Mouse (Mus musculus) bone marrow, adult 2 months (tissue): ENCODE measurements around the gene Snx9.

Experiments used
- CTCF ChIP-seq: fragments of 200-500 bp; IDR thresholded peaks from 2 replicates; pipeline ENCODE4 v1.5.1; 2011; ENCODE audit warnings: low read length, control low read depth; ENCODE audit not compliant: control insufficient read depth, insufficient read depth
- POLR2A ChIP-seq: fragments of 200-500 bp; IDR thresholded peaks from 2 replicates; pipeline ENCODE4 v1.6.1; 2011; ENCODE audit warnings: low read depth, mild to moderate bottlenecking, control low read depth, low read length, borderline replicate concordance; ENCODE audit not compliant: control insufficient read depth

DNA sequence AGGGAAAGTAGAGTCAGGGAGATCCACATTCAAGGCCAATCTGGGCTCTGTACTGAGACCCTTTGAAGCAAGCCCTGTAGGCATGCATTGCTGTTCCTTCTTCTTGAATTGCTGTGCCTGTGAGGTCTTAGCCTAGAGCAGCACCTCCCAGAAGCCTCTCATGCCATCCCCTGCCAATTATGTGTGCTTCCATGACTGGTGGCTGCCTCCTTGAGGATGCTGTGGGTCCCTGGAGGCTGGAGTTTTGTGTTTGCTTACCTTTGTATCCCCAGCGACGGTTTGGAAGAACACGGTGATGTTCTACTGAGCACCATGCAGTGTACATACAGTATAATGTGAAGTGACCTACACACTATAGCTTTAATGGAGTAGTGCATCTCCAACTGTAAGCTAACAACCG, 4.2 kb downstream of the Snx9 start:
- TF ChIP-seq POLR2A (no peak), CTCF (no peak)
